Mouse (Mus musculus) E14TG2a.4 (cell line): ENCODE measurements around the gene Gm4787.
"Not testable (repeated sequence)": the region's sequence is repeated elsewhere in the genome, so short reads cannot be mapped to it uniquely, and the experiment has no call there.

Experiments
- CTCF ChIP-seq: conservative IDR thresholded peaks from 2 replicates; pipeline ENCODE4 v1.5.1; 2014; ENCODE audit warnings: low read length
- NANOG ChIP-seq: IDR thresholded peaks from 2 replicates; pipeline ENCODE4 v1.6.1; 2014; ENCODE audit warnings: borderline replicate concordance, low read length, mixed read lengths
- POU5F1 ChIP-seq: IDR thresholded peaks from 2 replicates; pipeline ENCODE4 v1.6.1; 2014; ENCODE audit warnings: low read length, borderline replicate concordance

DNA sequence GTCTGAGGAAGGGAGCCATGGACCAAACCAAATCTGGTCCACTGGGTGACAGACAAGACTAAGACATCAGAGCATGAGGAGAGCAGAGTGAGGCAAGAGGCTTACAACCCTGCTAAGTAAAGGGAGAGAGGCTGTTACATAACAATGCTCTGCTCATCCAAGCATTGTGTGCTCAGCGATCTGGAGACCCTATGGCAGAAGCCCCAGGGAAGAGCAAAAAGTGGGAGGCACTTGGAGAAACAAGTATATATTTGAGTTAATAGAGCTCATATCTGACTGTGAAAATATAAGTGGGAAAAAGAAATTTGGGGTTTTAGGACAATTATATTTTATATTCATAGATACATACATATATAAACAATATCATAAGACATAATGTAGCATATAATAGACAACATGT lies at the start of gene Gm4787:
- TF ChIP-seq CTCF, NANOG, POU5F1: not testable (repeated sequence)
